Mouse (Mus musculus): Measurements from ENCODE around the gene Bpifa6. TPM values are rescaled to one million over a fixed set of nuclear protein-coding genes. Genes with fewer than 3 reads are reported as not detected.

Bpifa6 gene
- total and polyA plus RNA-seq, 3 experiments: not detected

- no peak for DNase-seq (ENCODE audit: low read depth, low spot score)
- Histone ChIP-seq H3K79me2 (ENCODE audit: control insufficient read depth, insufficient read depth, low read length, poor library complexity) (no peaks in the 10 kb centered on the region), H3K9me3 (replicated peaks; ENCODE audit: insufficient read depth, low read length) (no peaks in the 10 kb centered on the region), H3K9ac (ENCODE audit: control insufficient read depth, low read depth, low read length, poor library complexity, severe bottlenecking) (no peak overlapping the region), H3K4me3 (ENCODE audit: control insufficient read depth in 1 of 2, insufficient read depth in 1 of 2, low read depth in 2 of 2, low read length in 2 of 2) (no peak overlapping the region), H3K27me3 (ENCODE audit: control insufficient read depth in 1 of 2, insufficient read depth in 2 of 2, low read length in 2 of 2) (no peaks in the 10 kb centered on the region), H3K27ac (ENCODE audit: control insufficient read depth, low read depth, low read length) (no peak overlapping the region), H3K36me3 (ENCODE audit: control insufficient read depth in 1 of 2, insufficient read depth in 2 of 2, low read length in 2 of 2) (no peaks in the 10 kb centered on the region), H3K4me1 (ENCODE audit: control insufficient read depth in 1 of 2, insufficient read depth in 2 of 2, low read length in 2 of 2) (no peaks in the 10 kb centered on the region)
- TF ChIP-seq POLR2AphosphoS5 (IDR thresholded peaks at IDR 0.05; ENCODE audit: borderline replicate concordance, low read depth, low read length) (no peak), POLR2A (IDR thresholded peaks at IDR 0.05; ENCODE audit: control insufficient read depth in 1 of 2, insufficient read depth in 1 of 2, low read depth in 1 of 2, low read length in 2 of 2, poor library complexity in 1 of 2) (no peak), CHD1 (IDR thresholded peaks at IDR 0.05; ENCODE audit: low read depth, low read length) (no peak), USF2 (IDR thresholded peaks at IDR 0.05; ENCODE audit: borderline replicate concordance in 1 of 2, insufficient read depth in 1 of 2, low read depth in 1 of 2, low read length in 2 of 2) (no peak), CHD2 (IDR thresholded peaks at IDR 0.05; ENCODE audit: low read length) (no peak), RAD21 (IDR thresholded peaks at IDR 0.05; ENCODE audit: low read depth, low read length) (no peak), MXI1 (IDR thresholded peaks at IDR 0.05; ENCODE audit: low read depth, low read length) (no peak), HCFC1 (IDR thresholded peaks at IDR 0.05; ENCODE audit: low read depth, low read length) (no peak), ZKSCAN1 (IDR thresholded peaks at IDR 0.05; ENCODE audit: low read depth, low read length) (no peak), KAT2A (conservative IDR thresholded peaks at IDR 0.05; ENCODE audit: low read depth, low read length) (no peak), MAX (IDR thresholded peaks at IDR 0.05; ENCODE audit: low read length) (no peak), MAFK (IDR thresholded peaks at IDR 0.05; ENCODE audit: borderline replicate concordance, low read depth, low read length) (no peak)
Observed at GRCm38 (mm10) chr2:154004456-154004855, 29.7 kb downstream of the Bpifa6 start.

GRCm38 (mm10) chr2:154005094-154005493 is 30.3 kb downstream of the Bpifa6 start:
- DNase-seq (ENCODE audit: low read depth, low spot score): no peak
- Histone ChIP-seq H3K27me3 (ENCODE audit: control insufficient read depth in 1 of 2, insufficient read depth in 2 of 2, low read length in 2 of 2) (no peaks in the 10 kb centered on the region), H3K79me2 (ENCODE audit: control insufficient read depth, insufficient read depth, low read length, poor library complexity) (no peaks in the 10 kb centered on the region), H3K4me3 (ENCODE audit: control insufficient read depth in 1 of 2, insufficient read depth in 1 of 2, low read depth in 2 of 2, low read length in 2 of 2) (no peak overlapping the region), H3K36me3 (ENCODE audit: control insufficient read depth in 1 of 2, insufficient read depth in 2 of 2, low read length in 2 of 2) (no peaks in the 10 kb centered on the region), H3K4me1 (ENCODE audit: control insufficient read depth in 1 of 2, insufficient read depth in 2 of 2, low read length in 2 of 2) (no peaks in the 10 kb centered on the region), H3K27ac (ENCODE audit: control insufficient read depth, low read depth, low read length) (no peak overlapping the region), H3K9me3 (replicated peaks; ENCODE audit: insufficient read depth, low read length) (no peaks in the 10 kb centered on the region), H3K9ac (ENCODE audit: control insufficient read depth, low read depth, low read length, poor library complexity, severe bottlenecking) (no peak overlapping the region)
- TF ChIP-seq EP300 (IDR thresholded peaks at IDR 0.05; ENCODE audit: low read depth in 1 of 2, low read length in 2 of 2) (no peak), MYC (IDR thresholded peaks at IDR 0.05; ENCODE audit: low read depth, low read length) (no peak), GABPA (IDR thresholded peaks at IDR 0.05; ENCODE audit: low read depth, low read length) (no peak), TCF12 (IDR thresholded peaks at IDR 0.05; ENCODE audit: low read depth, low read length) (no peak), MAFK (IDR thresholded peaks at IDR 0.05; ENCODE audit: borderline replicate concordance, low read depth, low read length) (no peak), ZC3H11A (IDR thresholded peaks at IDR 0.05; ENCODE audit: low read depth, low read length) (no peak), GATA1 (IDR thresholded peaks at IDR 0.05; ENCODE audit: low read depth, low read length) (no peak), KAT2A (conservative IDR thresholded peaks at IDR 0.05; ENCODE audit: low read depth, low read length) (no peak), ELF1 (IDR thresholded peaks at IDR 0.05; ENCODE audit: low read depth, low read length) (no peak), E2F4 (IDR thresholded peaks at IDR 0.05; ENCODE audit: borderline replicate concordance, low read depth, low read length) (no peak), MYB (IDR thresholded peaks at IDR 0.05; ENCODE audit: low read depth, low read length) (no peak), JUND (IDR thresholded peaks at IDR 0.05; ENCODE audit: low read depth, low read length) (no peak), SIN3A (IDR thresholded peaks at IDR 0.05; ENCODE audit: low read length) (no peak), USF2 (IDR thresholded peaks at IDR 0.05; ENCODE audit: borderline replicate concordance in 1 of 2, insufficient read depth in 1 of 2, low read depth in 1 of 2, low read length in 2 of 2) (no peak), USF1 (IDR thresholded peaks at IDR 0.05; ENCODE audit: low read depth, low read length) (no peak), CHD1 (IDR thresholded peaks at IDR 0.05; ENCODE audit: low read depth, low read length) (no peak), ZNF384 (IDR thresholded peaks at IDR 0.05; ENCODE audit: low read depth, low read length) (no peak), NRF1 (IDR thresholded peaks at IDR 0.05; ENCODE audit: insufficient read depth, low read depth, low read length, poor library complexity, severe bottlenecking) (no peak), ZKSCAN1 (IDR thresholded peaks at IDR 0.05; ENCODE audit: low read depth, low read length) (no peak)

Measured in MEL (cell line).